Mouse (Mus musculus) layer of hippocampus, adult 18-20 months (tissue): ENCODE results near the gene Gcc1. TPM values are rescaled to one million over a fixed set of nuclear protein-coding genes. Genes with fewer than 3 reads are reported as not detected.

ENCODE experiments used
- DNase-seq, 2 experiments: peaks; one replicate each; pipeline ENCODE4 v3.0.0; 2022; ENCODE audit warnings: low spot score in 2 of 2
- long read RNA-seq: library from polyadenylated mRNA; stranded (forward); transcript quantifications from one replicate; pipeline ENCODE4 v2.0.0, GENCODE M21; 2021
- total RNA-seq, 2 experiments: library from RNA; stranded (reverse); gene quantifications; 2 replicates each; pipeline ENCODE4 v1.2.3; 2021

Gcc1 gene
- total RNA-seq, result 10 to 100 TPM; 18.3 to 20.8 TPM
- long read RNA-seq, full-length matches to known transcripts, result 24 of 33 reads
- long read RNA-seq, partial matches to known transcripts, result 0 of 33 reads
- long read RNA-seq, other reads (novel, unspliced or antisense), result 9 of 33 reads

DNA sequence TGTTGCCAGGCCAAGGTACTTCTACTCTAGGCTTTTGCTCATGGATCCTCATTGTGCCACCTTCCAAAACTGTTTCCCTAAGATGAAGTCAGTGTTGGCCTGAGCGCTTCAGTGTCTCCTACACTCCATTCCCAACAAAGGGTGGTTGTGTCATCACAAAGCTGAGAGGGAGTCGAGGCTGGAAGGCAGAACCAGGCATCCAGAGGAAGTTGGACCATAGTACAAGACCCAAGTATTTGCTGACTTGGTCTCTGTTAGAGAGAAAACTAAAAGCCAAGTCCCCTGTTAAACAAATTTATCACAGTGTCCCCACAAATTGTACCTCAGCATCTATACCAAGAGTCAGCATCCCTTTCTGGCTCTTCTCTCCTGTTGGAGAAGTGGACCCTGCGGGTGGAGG lies at the start of gene Gcc1:
Gene Gcc1, minus strand, starts transcription at position 101 of the 400 bp plus-strand sequence.
- DNase-seq, result no peak

- no peak for DNase-seq
Observed at GRCm38 (mm10) chr6:28474839-28475238, 46.6 kb upstream of the Gcc1 start, which contains the start of gene Snd1. TSS of gene Snd1 (plus strand) at chr6:28475139.

DNA sequence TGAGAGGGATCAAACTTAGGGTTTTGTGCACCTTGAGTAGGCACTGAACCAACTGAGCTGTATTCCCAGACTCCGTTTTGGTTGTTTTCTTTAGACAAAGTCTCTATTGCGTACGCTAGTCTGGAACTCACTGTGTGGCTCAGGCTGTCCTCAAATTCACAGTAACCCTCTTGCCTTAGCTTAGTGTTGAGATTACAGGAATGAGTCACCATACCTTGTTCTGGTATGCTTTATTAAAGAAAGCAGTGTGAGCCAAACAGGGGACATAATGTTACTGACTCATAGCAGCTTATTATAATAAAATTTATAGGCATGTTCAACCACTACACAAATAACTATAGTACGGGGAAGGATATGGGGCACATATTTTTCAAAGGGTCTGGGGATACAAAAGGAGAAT lies 46.0 kb upstream of the Gcc1 start:
- no peak for DNase-seq

DNA sequence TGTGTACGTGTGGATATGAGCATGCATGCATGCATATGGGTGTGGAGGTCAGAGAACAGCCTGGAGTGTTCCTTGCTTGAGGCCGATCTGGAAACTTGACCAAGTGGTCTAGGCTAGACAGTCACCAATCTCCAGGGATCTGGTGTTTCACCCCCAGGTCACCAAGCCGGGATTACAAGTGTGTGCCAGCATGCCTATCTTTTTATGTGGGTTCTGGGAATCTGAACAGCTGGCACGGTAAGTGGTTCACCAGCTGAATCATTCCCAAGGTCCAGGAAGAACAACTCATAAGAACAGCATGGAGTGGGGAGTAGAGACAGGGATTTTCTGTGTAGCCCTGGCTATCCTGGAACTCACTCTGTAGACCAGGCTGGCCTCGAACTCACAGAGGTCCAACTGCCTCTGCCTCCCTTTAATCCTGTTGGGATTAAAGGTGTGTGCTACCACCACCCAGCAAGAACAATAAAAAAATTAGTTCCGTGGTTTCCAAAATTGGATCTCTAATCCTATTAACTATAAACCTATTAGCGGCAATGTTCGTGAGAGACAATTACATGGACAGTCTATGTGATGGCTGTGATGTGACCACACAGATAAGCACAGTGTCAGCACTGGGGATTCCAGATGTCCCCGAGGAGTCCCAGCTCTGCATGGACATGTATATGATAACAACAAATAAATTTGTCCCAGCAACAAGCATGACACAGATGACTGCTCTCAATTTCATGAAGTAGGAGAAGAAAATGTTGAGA lies 43.3 kb upstream of the Gcc1 start:
- no peak for DNase-seq

DNA sequence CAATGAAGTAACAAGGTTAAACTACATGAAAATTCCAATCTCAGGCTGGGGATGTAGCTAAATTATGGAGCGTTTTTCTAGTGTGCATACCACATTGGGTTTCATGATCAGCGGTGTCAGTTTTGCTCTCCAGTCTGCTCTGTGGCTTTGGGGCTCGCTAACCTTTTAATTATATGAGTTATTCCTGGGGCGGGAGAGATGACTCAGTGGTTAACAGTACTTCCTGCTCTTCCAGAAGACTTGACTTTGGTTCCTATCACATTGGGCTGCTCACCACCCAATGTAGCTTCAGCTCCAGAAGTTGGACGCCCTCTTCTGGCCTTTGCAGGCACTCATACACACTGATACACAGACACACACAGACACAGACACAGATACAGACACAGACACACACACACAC lies 42.4 kb upstream of the Gcc1 start:
- DNase-seq, result no peak

GRCm38 (mm10) chr6:28470017-28470602 lies 41.9 kb upstream of the Gcc1 start:
- no peak for DNase-seq

- no peak for DNase-seq
Observed at GRCm38 (mm10) chr6:28464630-28465029, 36.4 kb upstream of the Gcc1 start.

DNA sequence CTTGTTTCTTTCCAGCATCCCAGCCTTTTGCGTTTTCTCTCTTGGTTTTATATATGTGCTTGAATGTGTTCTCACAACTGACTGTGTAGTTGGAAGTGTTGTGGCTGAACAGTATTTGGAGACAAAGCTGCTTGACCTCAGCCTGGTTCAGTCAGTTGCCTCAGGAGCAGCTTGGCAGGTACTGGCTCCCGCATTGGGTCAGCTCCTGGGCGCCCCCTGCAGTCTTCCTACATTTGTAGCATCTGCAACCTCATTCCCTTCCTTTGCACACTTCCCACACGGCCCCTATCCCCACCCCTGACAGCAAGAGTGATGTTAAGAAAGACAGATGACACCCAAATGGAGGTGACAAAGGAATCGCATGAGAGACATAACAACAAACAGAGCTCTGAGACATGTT lies 32.3 kb upstream of the Gcc1 start:
- peak in 1 of 2 experiments; percentile 74 for DNase-seq

GRCm38 (mm10) chr6:28459221-28459668 lies 31.1 kb upstream of the Gcc1 start:
- no peak for DNase-seq

DNA sequence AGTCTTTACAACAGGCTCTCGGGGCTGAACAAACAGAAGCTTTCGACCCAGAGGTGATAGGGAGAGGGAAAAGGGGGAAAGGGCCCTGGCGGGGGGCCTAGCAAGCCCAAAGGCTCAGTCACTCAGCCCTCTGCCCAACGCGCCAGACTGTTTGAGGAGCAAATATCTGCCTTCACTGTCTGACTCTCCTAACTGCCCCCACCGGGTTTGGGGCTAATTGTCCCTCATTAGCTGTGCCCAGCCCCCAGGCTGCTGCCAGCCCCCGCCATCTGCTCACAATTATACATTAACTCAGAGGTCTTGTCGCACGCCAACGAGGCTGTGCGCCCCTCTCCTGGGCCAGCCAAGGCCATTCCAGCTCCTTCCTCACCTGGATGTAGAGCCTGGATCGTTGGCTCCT lies 22.8 kb upstream of the Gcc1 start:
- DNase-seq, result no peak

DNA sequence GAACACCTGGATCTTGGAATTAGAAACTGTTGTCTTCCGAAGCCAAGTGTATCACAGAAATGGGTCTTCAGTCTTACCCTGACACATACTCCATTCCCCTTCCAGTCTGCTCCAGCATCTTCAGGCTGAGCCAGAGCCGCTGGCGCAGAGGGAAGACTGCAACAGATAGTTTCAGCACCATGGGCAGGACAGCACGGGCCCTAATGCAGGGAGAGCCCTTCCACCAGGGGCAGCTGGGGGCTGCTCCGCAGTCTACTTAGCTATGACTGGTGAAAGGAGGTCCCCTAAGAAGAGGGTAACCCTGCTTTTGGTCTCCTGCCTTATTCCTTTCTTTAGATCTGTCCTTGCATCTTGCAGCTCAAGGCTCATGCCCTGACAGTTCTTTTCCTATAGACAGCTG lies 22.3 kb upstream of the Gcc1 start:
- DNase-seq, result no peak

GRCm38 (mm10) chr6:28449253-28449652 lies 21.1 kb upstream of the Gcc1 start, which contains the start of gene Pax4:
TSS of gene Pax4 (minus strand) at chr6:28449353.
- no peak for DNase-seq

DNA sequence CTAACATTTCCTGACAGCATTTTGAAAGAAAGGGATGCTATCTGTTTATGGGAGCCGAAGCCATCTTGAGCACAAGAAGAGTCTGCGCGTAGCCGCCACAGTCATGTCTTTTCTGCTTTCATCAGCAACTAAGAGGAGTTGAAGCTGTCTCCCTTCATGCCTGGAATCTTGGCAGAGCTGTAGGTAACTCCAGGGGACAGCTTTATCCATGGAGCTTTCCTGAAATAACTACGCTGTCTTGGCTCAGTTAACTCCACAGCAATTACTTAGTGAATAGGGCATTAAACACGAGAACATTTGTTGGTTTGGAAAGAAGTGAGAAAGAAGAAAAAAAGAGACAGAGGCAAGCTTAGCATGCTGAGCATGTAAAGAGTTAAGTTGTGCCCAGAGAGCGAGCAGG lies 19.7 kb upstream of the Gcc1 start:
- DNase-seq, result no peak

- no peak for DNase-seq
Observed at GRCm38 (mm10) chr6:28431538-28431855, 3.3 kb upstream of the Gcc1 start.

GRCm38 (mm10) chr6:28430795-28431537 lies 2.8 kb upstream of the Gcc1 start:
- no peak for DNase-seq

GRCm38 (mm10) chr6:28429870-28430269 lies 1.7 kb upstream of the Gcc1 start:
- no peak for DNase-seq

DNA sequence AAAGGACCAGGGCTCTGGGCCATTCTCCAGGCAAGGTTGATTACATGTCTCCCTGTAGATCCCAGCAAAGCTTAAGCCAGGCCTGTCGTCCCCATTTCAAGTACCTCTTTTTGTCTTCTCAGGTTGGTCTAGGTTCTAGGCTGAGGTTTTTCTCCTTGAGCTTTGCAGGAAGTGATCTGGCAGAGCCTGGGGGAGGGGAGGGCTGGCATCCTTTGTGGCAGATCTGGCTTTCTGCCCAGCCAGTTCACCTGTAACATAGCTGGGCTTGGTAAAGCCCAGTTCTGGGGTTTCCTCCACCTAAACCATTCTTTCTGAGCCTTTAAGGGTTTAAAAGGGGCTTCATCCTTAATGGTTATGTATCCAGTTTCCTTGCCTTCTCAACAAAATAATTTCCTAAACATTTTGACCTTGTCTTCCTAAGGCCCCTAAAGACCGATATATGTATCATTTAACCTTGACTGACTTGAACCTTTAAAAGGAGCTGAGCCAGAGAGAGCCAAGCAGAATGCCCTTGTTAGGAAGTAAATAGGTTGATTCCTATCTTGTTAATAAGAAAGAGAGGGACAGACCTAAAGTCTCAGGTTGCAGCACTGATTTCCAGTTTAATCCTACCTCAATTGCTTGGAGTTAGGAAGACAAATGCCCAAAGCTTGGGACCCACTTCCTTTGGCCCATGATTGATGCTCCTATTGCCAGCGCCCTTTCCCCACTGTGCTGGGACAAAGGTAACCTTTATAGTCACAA lies 922 bp downstream of the Gcc1 start, which contains the start of gene Fscn3:
Gene Fscn3, plus strand, starts transcription at position 694 of the 744 bp plus-strand sequence.
- no peak for DNase-seq

DNA sequence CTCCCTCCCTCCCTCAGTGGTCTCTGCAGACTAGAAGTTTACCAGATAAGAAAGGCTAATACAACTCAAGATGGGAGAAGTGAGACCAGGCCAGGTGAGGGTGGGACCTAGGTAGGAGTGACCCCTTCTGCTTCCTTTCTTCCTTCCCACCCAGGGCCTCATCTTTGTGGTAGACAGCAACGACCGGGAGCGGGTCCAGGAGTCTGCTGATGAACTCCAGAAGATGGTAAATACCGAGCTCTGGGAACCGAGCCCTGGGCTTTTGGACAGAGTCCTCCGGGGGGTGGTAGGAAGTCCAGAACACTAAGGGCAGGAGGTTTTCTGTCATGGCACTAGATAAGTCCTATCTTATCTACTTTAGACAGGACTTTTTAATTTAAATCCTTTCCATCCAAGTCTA lies 3.2 kb downstream of the Gcc1 start:
- no peak for DNase-seq

GRCm38 (mm10) chr6:28423767-28424695 lies 4.2 kb downstream of the Gcc1 start:
- peak; percentile 48 to 52 for DNase-seq

- peak; percentile 85 to 95 for DNase-seq
Observed at GRCm38 (mm10) chr6:28423313-28423712, 4.9 kb downstream of the Gcc1 start, which contains the start of gene Arf5. TSS of gene Arf5 (plus strand) at chr6:28423560.
